Mouse (Mus musculus) hindbrain, embryonic 10.5 days (tissue): ENCODE measurements around the gene Rbms3. TPM values are rescaled to one million over a fixed set of nuclear protein-coding genes. Genes with fewer than 3 reads are reported as not detected.

Experiments
- DNase-seq: peaks from one replicate; pipeline ENCODE4 v3.0.0-alpha.2; 2017; ENCODE audit warnings: low spot score
- H3K27ac ChIP-seq: fragments of 300-500 bp; sonication (generic); 2 replicates; pipeline ENCODE4 v1.5.1; 2016; ENCODE audit warnings: mild to moderate bottlenecking, moderate library complexity
- H3K27me3 ChIP-seq: fragments of 300-500 bp; sonication (generic); 2 replicates; pipeline ENCODE4 v1.6.1; 2016; ENCODE audit warnings: mild to moderate bottlenecking; ENCODE audit not compliant: poor library complexity, insufficient read depth, severe bottlenecking
- H3K36me3 ChIP-seq: fragments of 300-500 bp; sonication (generic); 2 replicates; pipeline ENCODE4 v1.6.1; 2016; ENCODE audit warnings: mild to moderate bottlenecking, moderate library complexity
- H3K4me1 ChIP-seq: fragments of 300-500 bp; sonication (generic); replicated peaks from 2 replicates; pipeline ENCODE4 v1.6.1; 2016; ENCODE audit warnings: mild to moderate bottlenecking
- H3K4me3 ChIP-seq: fragments of 300-500 bp; sonication (generic); 2 replicates; pipeline ENCODE4 v1.5.1; 2016; ENCODE audit warnings: mild to moderate bottlenecking, moderate library complexity
- H3K9me3 ChIP-seq: fragments of 300-500 bp; sonication (generic); 2 replicates; pipeline ENCODE4 v1.6.1; 2016; ENCODE audit warnings: mild to moderate bottlenecking, moderate library complexity
- WGBS: fragments of 180-500 bp; shearing (Covaris S2); methylation state at CpG from one replicate; pipeline ENCODE4 v1.1.7; 2016; 5-methylcytosine and 5-hydroxymethylcytosine counted together
- polyA plus RNA-seq: library from polyadenylated mRNA; unstranded; fragments of >200 nt; fragmentation: Nextera tagmentation; extraction: Ambion mirVana; gene quantifications from 2 replicates; pipeline ENCODE4 v1.2.1, GENCODE M21; 2016

Gene Rbms3
- polyA plus RNA-seq, 1 experiment from 2014 or later: 22.1 TPM

GRCm38 (mm10) chr9:117442611-117443010, 187.1 kb downstream of the Rbms3 start:
- no peak overlapping the region for H3K4me3 ChIP-seq
- H3K27ac ChIP-seq: no peak overlapping the region
- no peaks in the 10 kb centered on the region for H3K27me3 ChIP-seq
- no peaks in the 10 kb centered on the region for H3K9me3 ChIP-seq
- no peaks in the 10 kb centered on the region for H3K4me1 ChIP-seq
- DNase-seq: peak; percentile 6
- no peaks in the 10 kb centered on the region for H3K36me3 ChIP-seq
- 84% methylated on average over 7 of the region's 7 CpGs for WGBS

- no peaks in the 10 kb centered on the region for H3K4me1 ChIP-seq
- no peaks in the 10 kb centered on the region for H3K36me3 ChIP-seq
- no peak overlapping the region for H3K27ac ChIP-seq
- H3K4me3 ChIP-seq: no peak overlapping the region
- WGBS: 72% methylated on average over 2 of the region's 2 CpGs
- H3K9me3 ChIP-seq: peaks cover 7% of the 10 kb centered on the region; the same call in 1 of the 2 replicates
- no peaks in the 10 kb centered on the region for H3K27me3 ChIP-seq
- DNase-seq: no peak
Observed at GRCm38 (mm10) chr9:117435856-117436255, 193.9 kb downstream of the Rbms3 start.

GRCm38 (mm10) chr9:117430670-117431069, 199.0 kb downstream of the Rbms3 start:
- Histone ChIP-seq H3K27ac (no peak overlapping the region), H3K4me3 (no peak overlapping the region), H3K27me3 (no peaks in the 10 kb centered on the region), H3K4me1 (no peaks in the 10 kb centered on the region), H3K36me3 (no peaks in the 10 kb centered on the region), H3K9me3 (peaks cover 7% of the 10 kb centered on the region; the same call in 1 of the 2 replicates)
- WGBS: 89% methylated on average over 2 of the region's 2 CpGs
- DNase-seq: no peak

- WGBS: 90% methylated on average over 7 of the region's 7 CpGs
- no peaks in the 10 kb centered on the region for H3K27me3 ChIP-seq
- no peaks in the 10 kb centered on the region for H3K4me1 ChIP-seq
- no peaks in the 10 kb centered on the region for H3K9me3 ChIP-seq
- H3K27ac ChIP-seq: no peak overlapping the region
- H3K36me3 ChIP-seq: no peaks in the 10 kb centered on the region
- DNase-seq: no peak
- H3K4me3 ChIP-seq: no peak overlapping the region
Observed at GRCm38 (mm10) chr9:117429217-117430105, 200.3 kb downstream of the Rbms3 start.

GRCm38 (mm10) chr9:117423259-117423658, 206.5 kb downstream of the Rbms3 start:
- H3K27ac ChIP-seq: no peak overlapping the region
- WGBS: 90% methylated on average over 5 of the region's 5 CpGs
- H3K4me1 ChIP-seq: no peaks in the 10 kb centered on the region
- no peaks in the 10 kb centered on the region for H3K36me3 ChIP-seq
- no peak for DNase-seq
- H3K27me3 ChIP-seq: no peaks in the 10 kb centered on the region
- H3K4me3 ChIP-seq: no peak overlapping the region
- no peaks in the 10 kb centered on the region for H3K9me3 ChIP-seq

- Histone ChIP-seq H3K4me3 (no peak overlapping the region), H3K27ac (no peak overlapping the region), H3K36me3 (no peaks in the 10 kb centered on the region), H3K9me3 (no peaks in the 10 kb centered on the region), H3K27me3 (no peaks in the 10 kb centered on the region), H3K4me1 (no peaks in the 10 kb centered on the region)
- no peak for DNase-seq
- WGBS: 79% methylated on average over 8 of the region's 8 CpGs
Observed at GRCm38 (mm10) chr9:117419874-117420485, 209.7 kb downstream of the Rbms3 start.

GRCm38 (mm10) chr9:117413181-117413580, 216.5 kb downstream of the Rbms3 start:
- H3K27me3 ChIP-seq: no peaks in the 10 kb centered on the region
- no peak overlapping the region for H3K4me3 ChIP-seq
- no peak for DNase-seq
- peaks cover 14% of the 10 kb centered on the region for H3K4me1 ChIP-seq
- H3K27ac ChIP-seq: no peak overlapping the region
- 36% methylated on average over 3 of the region's 3 CpGs for WGBS
- no peaks in the 10 kb centered on the region for H3K9me3 ChIP-seq
- H3K36me3 ChIP-seq: no peaks in the 10 kb centered on the region

GRCm38 (mm10) chr9:117412584-117412983, 217.1 kb downstream of the Rbms3 start:
- Histone ChIP-seq H3K9me3 (no peaks in the 10 kb centered on the region), H3K36me3 (no peaks in the 10 kb centered on the region), H3K4me3 (no peak overlapping the region), H3K4me1 (peaks cover 14% of the 10 kb centered on the region), H3K27me3 (no peaks in the 10 kb centered on the region), H3K27ac (no peak overlapping the region)
- 25% methylated on average over 2 of the region's 2 CpGs for WGBS
- no peak for DNase-seq

GRCm38 (mm10) chr9:117404621-117405020, 225.1 kb downstream of the Rbms3 start:
- no peaks in the 10 kb centered on the region for H3K9me3 ChIP-seq
- H3K4me3 ChIP-seq: no peak overlapping the region
- no peak for DNase-seq
- H3K4me1 ChIP-seq: peaks cover 12% of the 10 kb centered on the region
- no peaks in the 10 kb centered on the region for H3K36me3 ChIP-seq
- no peak overlapping the region for H3K27ac ChIP-seq
- H3K27me3 ChIP-seq: no peaks in the 10 kb centered on the region
- WGBS: 83% methylated on average over 4 of the region's 4 CpGs

GRCm38 (mm10) chr9:117400262-117400671, 229.4 kb downstream of the Rbms3 start:
- no peak for DNase-seq
- peaks cover 12% of the 10 kb centered on the region for H3K4me1 ChIP-seq
- H3K27me3 ChIP-seq: no peaks in the 10 kb centered on the region
- no peak overlapping the region for H3K4me3 ChIP-seq
- 48% methylated on average over 7 of the region's 7 CpGs for WGBS
- no peaks in the 10 kb centered on the region for H3K36me3 ChIP-seq
- no peaks in the 10 kb centered on the region for H3K9me3 ChIP-seq
- H3K27ac ChIP-seq: peak overlapping the region; percentile 45; the same call in 1 of the 2 replicates

- peaks cover 12% of the 10 kb centered on the region for H3K4me1 ChIP-seq
- no peaks in the 10 kb centered on the region for H3K9me3 ChIP-seq
- H3K36me3 ChIP-seq: no peaks in the 10 kb centered on the region
- no peak overlapping the region for H3K4me3 ChIP-seq
- H3K27ac ChIP-seq: no peak overlapping the region
- H3K27me3 ChIP-seq: no peaks in the 10 kb centered on the region
- no peak for DNase-seq
Observed at GRCm38 (mm10) chr9:117397071-117397470, 232.6 kb downstream of the Rbms3 start.

- DNase-seq: no peak
- Histone ChIP-seq H3K27me3 (no peaks in the 10 kb centered on the region), H3K4me3 (no peak overlapping the region), H3K4me1 (peaks cover 12% of the 10 kb centered on the region), H3K9me3 (no peaks in the 10 kb centered on the region), H3K36me3 (no peaks in the 10 kb centered on the region), H3K27ac (no peak overlapping the region)
- WGBS: 67% methylated on average over 8 of the region's 8 CpGs
Observed at GRCm38 (mm10) chr9:117396586-117396985, 233.1 kb downstream of the Rbms3 start.
